In the genomic region with DNA sequence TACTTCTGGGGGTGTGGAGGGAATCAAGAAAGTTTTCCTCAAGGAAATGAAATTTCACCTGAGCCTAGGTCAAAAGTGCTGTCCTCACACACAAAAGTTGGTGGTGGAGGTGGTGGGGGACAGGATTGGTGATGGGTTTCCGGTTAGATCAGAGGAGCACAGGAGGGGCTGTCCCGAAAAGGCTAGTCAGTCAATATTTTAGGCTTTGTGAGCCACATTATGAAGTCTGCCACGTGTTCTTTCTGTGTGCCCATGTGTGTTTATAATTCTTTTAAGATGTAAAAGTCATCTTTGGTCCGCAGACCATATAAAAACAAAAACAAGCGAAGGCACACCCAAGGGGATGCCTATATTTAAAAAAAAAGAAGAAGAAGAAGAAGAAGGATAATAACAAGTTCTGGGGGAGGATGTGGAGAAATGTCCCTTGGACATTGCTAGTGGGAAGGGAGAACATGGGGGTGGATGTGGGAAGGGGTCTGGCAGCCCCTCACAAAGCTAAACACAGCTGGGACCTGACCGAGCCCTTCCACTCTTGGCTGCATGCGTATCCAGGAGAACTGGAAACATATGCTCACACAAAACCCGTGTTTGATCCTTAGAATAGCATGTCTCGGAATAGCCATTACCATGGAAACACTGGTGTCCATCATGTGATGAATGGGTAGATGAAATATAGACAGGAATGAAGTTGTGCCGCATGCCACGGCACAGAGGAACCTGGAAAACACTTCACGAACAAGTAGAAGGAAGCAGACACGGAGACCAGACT, we compare ENCODE assay signal across 16 mouse cellular contexts.
DNase-seq lines count a peak whose midpoint lies in the region; ATAC-seq and TF ChIP-seq lines count a peak whose summit lies in the region.
"Had no signal": no experiment of that assay in that cellular context is flagged by ENCODE, and none has a peak within 500 bp of the region (broad histone marks: within the 10 kb centered on the region; RNA-seq: fewer than 3 reads in every experiment).

No protein-coding gene starts in this region.

- peaks cover 3% of the 10 kb centered on the region for H3K4me1 ChIP-seq in embryonic facial prominence, embryonic 11.5 days (ENCODE audit: control insufficient read depth, insufficient read depth, low read length)

- H3K27me3 ChIP-seq in embryonic facial prominence, embryonic 11.5 days (ENCODE audit: control insufficient read depth, insufficient read depth, low read length): no peaks in the 10 kb centered on the region
- H3K27me3 ChIP-seq: limb, embryonic 15.5 days; lung, embryonic 15.5 days had no signal

- H3K4me2 ChIP-seq in embryonic facial prominence, embryonic 11.5 days (ENCODE audit: low read depth, low read length): no peak overlapping the region
- H3K4me2 ChIP-seq: limb, embryonic 15.5 days; lung, embryonic 15.5 days had no signal

- no peak overlapping the region for H3K9ac ChIP-seq in embryonic facial prominence, embryonic 11.5 days (replicated peaks; ENCODE audit: low read length)
- H3K9ac ChIP-seq: limb, embryonic 15.5 days; lung, embryonic 15.5 days had no signal

- no peak overlapping the region for H3K27ac ChIP-seq in embryonic facial prominence, embryonic 11.5 days (replicated peaks; ENCODE audit: low read depth, low read length)
- H3K27ac ChIP-seq in left cerebral cortex, adult 2 months: peak overlapping the region; percentile 73
- H3K27ac ChIP-seq: limb, embryonic 15.5 days; lung, embryonic 15.5 days; midbrain, embryonic 10.5 days had no signal

- 66% methylated on average over 13 of the region's 13 CpGs for WGBS in embryonic facial prominence, embryonic 11.5 days

- no peak for ATAC-seq in embryonic facial prominence, embryonic 11.5 days (replicated peaks; ENCODE audit: insufficient number of reproducible peaks, low FRiP score, low TSS enrichment, low read depth)

- intact Hi-C loops in left cerebral cortex, adult 2 months (cut with DNase I): no loop called here

- DNase-seq in layer of hippocampus, adult 9-11 months: peak; percentile 52
- no peak for DNase-seq in layer of hippocampus, postnatal 10 days (ENCODE audit: low spot score in 2 of 2)
- peak; percentile 49 for DNase-seq in embryonic facial prominence, embryonic 11.5 days (ENCODE audit: low spot score)
- DNase-seq in left cerebral cortex, adult 2 months (ENCODE audit: extremely low spot score in 1 of 2, low spot score in 2 of 2): peak in 1 of 2 experiments; percentile 20
- DNase-seq in right cerebral cortex, postnatal 25 days: peak; percentile 27
- DNase-seq in cerebellum, postnatal 4 days (ENCODE audit: low spot score in 2 of 2): no peak
- DNase-seq in testis, postnatal 10 days (ENCODE audit: low spot score): no peak
- DNase-seq: adrenal gland, adult 2 months; cerebellum, postnatal 10 days; heart, adult 18-20 months; heart, postnatal 10 days; kidney, adult 9 months; thymus, postnatal 25 days had no signal

- TF ChIP-seq CTCF in left cerebral cortex, adult 2 months (IDR thresholded peaks at IDR 0.05): no peak

- H3K4me3 ChIP-seq in embryonic facial prominence, embryonic 11.5 days (ENCODE audit: low read depth, low read length): no peak overlapping the region
- H3K4me3 ChIP-seq in left cerebral cortex, adult 2 months: no peak overlapping the region
- H3K4me3 ChIP-seq: limb, embryonic 15.5 days; lung, embryonic 15.5 days; midbrain, embryonic 10.5 days had no signal

- no peaks in the 10 kb centered on the region for H3K9me3 ChIP-seq in embryonic facial prominence, embryonic 11.5 days (replicated peaks; ENCODE audit: control insufficient read depth, low read length)
- H3K9me3 ChIP-seq: limb, embryonic 15.5 days; lung, embryonic 15.5 days; midbrain, embryonic 10.5 days had no signal

- H3K36me3 ChIP-seq in embryonic facial prominence, embryonic 11.5 days (replicated peaks; ENCODE audit: control insufficient read depth, insufficient read depth, low read depth, low read length): no peaks in the 10 kb centered on the region
- H3K36me3 ChIP-seq: limb, embryonic 15.5 days; lung, embryonic 15.5 days; midbrain, embryonic 10.5 days had no signal

Comparison
In these comparisons a context has a peak if more than half of its experiments do, and no peak if none do; other contexts are left out.
1. DNase-seq: peak in layer of hippocampus, adult 9-11 months (single experiment), embryonic facial prominence, embryonic 11.5 days (single experiment) and right cerebral cortex, postnatal 25 days (single experiment); none in layer of hippocampus, postnatal 10 days (0 of 2), cerebellum, postnatal 4 days (0 of 2) and testis, postnatal 10 days (single experiment).